Mouse (Mus musculus) liver, embryonic 11.5 days (tissue): ENCODE measurements around the gene Abcb11. TPM values are rescaled to one million over a fixed set of nuclear protein-coding genes. Genes with fewer than 3 reads are reported as not detected.

Source experiments
- ATAC-seq: fragments of 200-750 bp; cut with Nextera tagmentation; replicated peaks from 2 replicates; pipeline ENCODE4 v1.8.0; 2017; ENCODE audit warnings: moderate number of reproducible peaks, mild to moderate bottlenecking, moderate TSS enrichment, moderate library complexity; ENCODE audit not compliant: low FRiP score
- DNase-seq: peaks from one replicate; pipeline ENCODE4 v3.0.0-alpha.2; 2017; ENCODE audit warnings: low spot score
- H3K27ac ChIP-seq: fragments of 300-500 bp; sonication (generic); 2 replicates; pipeline ENCODE4 v1.5.1; 2014; ENCODE audit warnings: mild to moderate bottlenecking, low read depth, low read length, control low read depth
- H3K27me3 ChIP-seq: fragments of 300-500 bp; sonication (generic); replicated peaks from 2 replicates; pipeline ENCODE4 v1.6.1; 2014; ENCODE audit warnings: low read length, mixed read lengths; ENCODE audit not compliant: control insufficient read depth, insufficient read depth
- H3K36me3 ChIP-seq: fragments of 300-500 bp; sonication (generic); 2 replicates; pipeline ENCODE4 v1.6.1; 2014; ENCODE audit warnings: mild to moderate bottlenecking, low read length, moderate library complexity, mixed read lengths; ENCODE audit not compliant: control insufficient read depth, insufficient read depth
- H3K4me1 ChIP-seq: fragments of 300-500 bp; sonication (generic); replicated peaks from 2 replicates; pipeline ENCODE4 v1.6.1; 2014; ENCODE audit warnings: low read length, mixed read lengths; ENCODE audit not compliant: control insufficient read depth, insufficient read depth
- H3K4me2 ChIP-seq: fragments of 300-500 bp; sonication (generic); 2 replicates; pipeline ENCODE4 v1.6.1; 2014; ENCODE audit warnings: mild to moderate bottlenecking, control low read depth, moderate library complexity
- H3K4me3 ChIP-seq: fragments of 300-500 bp; sonication (generic); 2 replicates; pipeline ENCODE4 v1.5.1; 2014; ENCODE audit warnings: low read depth, low read length, control low read depth
- H3K9ac ChIP-seq: fragments of 300-500 bp; sonication (generic); 2 replicates; pipeline ENCODE4 v1.6.1; 2014; ENCODE audit warnings: low read depth, low read length, control low read depth
- H3K9me3 ChIP-seq: fragments of 300-500 bp; sonication (generic); 2 replicates; pipeline ENCODE4 v1.6.1; 2016; ENCODE audit warnings: low read length, inconsistent platforms, mixed read lengths; ENCODE audit not compliant: control insufficient read depth
- WGBS: fragments of 180-500 bp; shearing (Covaris S2); extraction: QIAGEN DNeasy Blood & Tissue Kit; methylation state at CpG from one replicate; pipeline ENCODE4 v1.1.7; 2014; 5-methylcytosine and 5-hydroxymethylcytosine counted together
- polyA plus RNA-seq: library from polyadenylated mRNA; unstranded; fragments of >200 nt; fragmentation: Nextera tagmentation; extraction: Ambion mirVana; gene quantifications from 2 replicates; pipeline ENCODE4 v1.2.1, GENCODE M21; 2014

Abcb11 gene
- polyA plus RNA-seq, 1 experiment from 2014 or later: 1.2 TPM

DNA sequence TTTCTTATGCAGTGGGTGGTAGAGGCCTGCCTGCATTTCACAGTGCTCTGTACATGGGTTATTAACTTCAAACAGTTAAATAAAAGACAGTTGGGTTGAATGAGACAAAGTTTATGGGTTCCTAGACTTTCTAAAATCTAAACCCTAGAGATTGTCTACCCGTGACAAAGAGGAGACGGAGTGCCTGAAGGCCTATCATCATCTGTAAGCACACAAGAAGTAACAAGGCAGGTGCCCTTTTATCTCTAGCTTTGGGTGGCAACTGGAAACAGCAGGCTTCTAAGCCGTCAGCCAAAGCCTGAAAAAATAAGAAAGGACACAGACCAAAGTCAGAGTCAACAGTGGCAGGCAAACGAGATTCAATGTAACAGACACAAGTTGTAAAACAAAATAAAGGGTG lies 153.2 kb downstream of the Abcb11 start:
- 74% methylated on average over 4 of the region's 4 CpGs for WGBS

DNA sequence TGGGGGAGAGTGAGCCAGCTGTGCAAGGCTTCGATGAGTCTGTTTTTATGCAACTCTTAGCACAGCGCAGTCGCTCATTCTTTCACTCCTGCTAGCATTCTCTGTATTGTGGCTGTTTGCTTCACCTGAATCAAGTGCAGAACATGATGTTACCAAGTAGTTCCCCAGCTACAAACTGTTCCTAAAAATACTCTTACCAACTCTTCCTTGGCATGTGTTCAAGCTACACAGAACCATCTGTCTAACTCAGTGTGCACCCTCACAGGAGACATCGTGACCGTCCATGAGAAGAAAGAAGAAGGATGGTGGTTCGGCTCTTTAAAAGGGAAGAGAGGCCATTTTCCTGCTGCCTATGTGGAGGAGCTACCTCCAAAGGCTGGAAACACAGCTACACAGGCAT lies 153.7 kb downstream of the Abcb11 start:
- Histone ChIP-seq H3K9ac (no peak overlapping the region), H3K9me3 (no peaks in the 10 kb centered on the region), H3K27ac (no peak overlapping the region), H3K27me3 (no peaks in the 10 kb centered on the region), H3K36me3 (peaks cover 7% of the 10 kb centered on the region; the same call in 1 of the 2 replicates), H3K4me3 (no peak overlapping the region), H3K4me1 (peaks cover 5% of the 10 kb centered on the region), H3K4me2 (no peak overlapping the region)
- WGBS: 84% methylated on average over 6 of the region's 6 CpGs
- no peak for ATAC-seq
- DNase-seq: no peak

More for the DNA sequence above, 153.2 kb downstream of the Abcb11 start:
- no peak overlapping the region for H3K9ac ChIP-seq
- no peak overlapping the region for H3K4me2 ChIP-seq
- H3K9me3 ChIP-seq: no peaks in the 10 kb centered on the region
- peaks cover 5% of the 10 kb centered on the region for H3K4me1 ChIP-seq
- H3K36me3 ChIP-seq: peaks cover 9% of the 10 kb centered on the region; the same call in 1 of the 2 replicates
- no peak overlapping the region for H3K4me3 ChIP-seq
- DNase-seq (no peak), ATAC-seq (no peak)
- no peaks in the 10 kb centered on the region for H3K27me3 ChIP-seq
- H3K27ac ChIP-seq: no peak overlapping the region

Other genes with a start within 250 kb of the Abcb11 start
- gene Nostrin, start 206.8 kb downstream of the Abcb11 start, polyA plus RNA-seq: 18.3 and 18.8 TPM in 2 replicates
- gene Spc25, start 136.4 kb downstream of the Abcb11 start, polyA plus RNA-seq: 174 and 178 TPM in 2 replicates
- not detected in 2 replicates for gene G6pc2, start 131.5 kb downstream of the Abcb11 start, polyA plus RNA-seq
- gene Dhrs9, start 37.8 kb upstream of the Abcb11 start, polyA plus RNA-seq: 0.05 TPM in 1 of 2 replicates, not detected in the other
- gene Lrp2, start 243.4 kb upstream of the Abcb11 start, polyA plus RNA-seq: 0.22 and 0.29 TPM in 2 replicates